Mouse (Mus musculus): ENCODE measurements around the gene Ptprj.

The Ptprj gene

DNA sequence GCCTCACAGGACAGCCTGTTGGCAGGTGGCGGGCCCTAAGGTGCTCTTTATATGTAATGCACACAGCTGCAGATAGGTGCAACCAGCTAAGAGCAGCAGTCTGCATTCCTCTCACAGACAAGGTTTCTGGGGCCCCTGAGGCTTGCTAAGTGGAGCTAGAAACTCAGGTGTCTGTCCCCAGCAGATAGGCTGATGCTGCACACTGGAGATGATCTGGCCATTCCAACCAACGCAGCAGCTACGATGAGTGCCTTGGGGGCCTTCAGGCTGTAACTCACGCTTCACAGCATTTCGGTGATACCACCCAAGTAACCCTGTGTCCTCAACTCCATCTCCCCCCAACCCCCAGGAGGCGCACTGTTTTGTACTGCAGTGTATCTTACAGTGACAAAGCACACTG, 29.8 kb downstream of the Ptprj start:
- CTCF ChIA-PET: no interaction called here
- POLR2A ChIA-PET: interaction anchor here in 3 of 4 experiments (0.6 to 2.2 kb wide), 8 partner anchors 9 to 129 kb away, joined by 3 to 9 read pairs (median 4); no protein-coding TSS in a partner anchor

DNA sequence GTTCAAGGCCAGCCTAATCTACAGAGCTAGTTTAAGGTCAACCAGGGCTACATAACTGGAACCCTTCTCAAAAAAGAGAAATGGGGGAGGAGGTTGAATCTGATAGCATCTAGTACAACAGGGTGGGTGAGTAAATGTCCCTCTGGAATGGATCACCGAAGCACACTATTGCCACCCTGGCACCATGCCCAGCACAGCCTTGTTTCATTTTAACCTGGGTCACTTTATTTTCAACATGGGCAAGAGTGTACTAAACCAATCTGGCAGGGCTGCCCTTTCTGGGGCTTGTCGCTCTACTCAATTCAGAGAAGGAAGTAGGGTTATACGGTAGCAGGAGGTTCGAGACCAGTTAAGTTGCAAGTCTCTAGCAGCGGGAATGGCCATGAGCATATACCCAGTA, 31.9 kb downstream of the Ptprj start:
- CTCF ChIA-PET: no interaction called here

DNA sequence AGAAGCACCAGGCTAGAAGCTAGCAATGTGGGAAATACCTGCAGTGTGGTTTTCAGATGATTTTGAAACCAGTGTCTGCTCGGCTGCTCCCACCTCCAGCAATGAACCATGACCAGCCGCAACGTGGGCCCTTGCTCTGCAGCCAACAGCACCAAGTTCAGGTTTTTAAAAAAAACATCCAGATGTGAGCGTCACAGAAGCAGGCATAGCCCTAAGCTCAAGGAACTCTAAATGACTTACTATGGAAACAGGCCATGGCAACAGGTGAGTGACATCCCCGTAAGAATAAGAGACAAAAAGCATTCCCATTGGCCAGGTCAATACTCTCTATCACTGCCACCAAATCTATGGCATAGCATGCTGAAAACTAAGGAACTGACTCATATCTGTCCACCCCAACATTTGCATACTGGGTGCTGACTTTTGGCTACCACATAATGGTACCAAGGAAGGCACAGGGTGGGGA, 33.3 kb downstream of the Ptprj start:
- ChIA-PET CTCF (interaction anchor here in 1 of 4 experiments (0.7 kb wide), 1 partner anchor 78 kb away, joined by 5 read pairs; no protein-coding TSS in a partner anchor), POLR2A (interaction anchor here in 2 of 4 experiments (0.6 to 1.1 kb wide), 4 partner anchors 10 to 37 kb away, joined by 3 read pairs; no protein-coding TSS in a partner anchor)

More for the DNA sequence above, 31.9 kb downstream of the Ptprj start:
- POLR2A ChIA-PET: interaction anchor here in 1 of 4 experiments (0.6 kb wide), 1 partner anchor 41 kb away, joined by 9 read pairs; no protein-coding TSS in a partner anchor

DNA sequence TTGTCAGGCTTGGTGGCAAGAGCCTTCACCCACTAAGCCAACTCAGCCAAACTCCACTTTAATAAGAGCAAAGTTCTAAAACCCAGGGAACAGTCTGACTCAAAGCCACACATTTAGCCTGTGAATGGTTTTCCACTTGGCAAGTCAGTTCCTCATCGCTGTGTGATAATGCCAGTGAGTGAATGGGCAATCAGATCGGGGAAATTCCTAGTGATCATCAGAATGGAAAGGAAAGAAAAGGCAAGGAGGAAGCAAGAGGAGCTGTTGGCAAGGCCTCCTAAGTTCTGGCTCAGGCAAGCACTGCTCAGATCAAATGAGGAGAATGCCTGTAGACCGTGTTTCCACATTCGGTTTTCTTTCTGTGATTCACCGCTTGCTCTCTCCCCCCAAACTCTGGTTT, 35.2 kb downstream of the Ptprj start:
- ChIA-PET CTCF (interaction anchor here in 1 of 4 experiments (0.6 kb wide), 1 partner anchor 87 kb away, joined by 3 read pairs; no protein-coding TSS in a partner anchor), POLR2A (interaction anchor here in 1 of 4 experiments (0.6 kb wide), 1 partner anchor 237 kb away, joined by 6 read pairs; the partner anchor contains the start of gene Agbl2)

DNA sequence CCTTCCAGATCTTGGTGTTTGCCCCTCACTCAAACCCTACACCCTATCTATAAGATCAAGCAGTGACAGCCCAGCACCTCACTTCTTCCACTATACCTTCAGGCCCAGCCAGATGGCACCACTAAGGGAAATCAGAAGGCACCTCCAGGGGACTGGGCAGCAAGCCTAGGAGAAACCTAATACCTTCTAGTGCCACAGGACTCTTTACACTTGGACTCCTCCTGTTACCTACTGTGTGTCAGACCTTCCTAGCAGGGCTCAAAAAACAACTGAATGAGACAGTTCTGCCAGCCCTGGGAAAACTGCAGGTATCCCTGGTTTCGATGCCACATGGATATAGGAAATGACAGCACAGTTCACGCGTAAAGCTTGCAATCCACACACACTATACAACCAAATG, 36.5 kb downstream of the Ptprj start:
- ChIA-PET CTCF (interaction anchor here in 1 of 4 experiments (0.7 kb wide), 1 partner anchor 38 kb away, joined by 3 read pairs; no protein-coding TSS in a partner anchor), POLR2A (interaction anchor here in 1 of 4 experiments (0.7 kb wide), 1 partner anchor 28 kb away, joined by 3 read pairs; no protein-coding TSS in a partner anchor)

DNA sequence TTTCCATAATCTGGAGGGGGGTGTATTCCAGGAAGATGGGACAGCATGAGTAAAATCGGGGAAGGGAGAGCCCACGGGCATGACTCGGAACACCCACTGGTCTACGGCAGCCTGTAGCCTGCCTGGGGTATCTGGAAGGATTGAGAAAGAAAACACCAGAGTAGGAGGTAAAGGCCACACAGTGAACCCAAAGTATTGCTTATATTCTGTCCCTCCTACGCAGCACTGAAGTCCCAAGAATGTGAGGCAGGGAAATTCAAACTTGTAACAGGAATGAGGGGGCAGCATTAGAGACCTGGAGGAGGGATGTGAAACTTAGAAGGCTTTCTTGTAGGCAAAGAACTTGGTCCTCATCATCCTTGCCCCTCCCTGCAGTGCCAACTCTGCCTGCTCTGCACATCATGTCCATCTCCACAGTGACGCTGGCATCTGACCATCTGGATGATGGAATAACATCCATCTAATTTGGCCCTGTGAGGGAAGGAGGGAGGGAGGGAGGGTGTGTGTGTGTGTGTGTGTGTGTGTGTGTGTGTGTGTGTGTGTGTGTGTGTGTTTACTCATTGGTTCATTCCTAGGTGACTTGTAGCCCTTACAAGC, 37.2 kb downstream of the Ptprj start:
- POLR2A ChIA-PET: interaction anchor here in 1 of 4 experiments (0.7 kb wide), 1 partner anchor 27 kb away, joined by 3 read pairs; no protein-coding TSS in a partner anchor

DNA sequence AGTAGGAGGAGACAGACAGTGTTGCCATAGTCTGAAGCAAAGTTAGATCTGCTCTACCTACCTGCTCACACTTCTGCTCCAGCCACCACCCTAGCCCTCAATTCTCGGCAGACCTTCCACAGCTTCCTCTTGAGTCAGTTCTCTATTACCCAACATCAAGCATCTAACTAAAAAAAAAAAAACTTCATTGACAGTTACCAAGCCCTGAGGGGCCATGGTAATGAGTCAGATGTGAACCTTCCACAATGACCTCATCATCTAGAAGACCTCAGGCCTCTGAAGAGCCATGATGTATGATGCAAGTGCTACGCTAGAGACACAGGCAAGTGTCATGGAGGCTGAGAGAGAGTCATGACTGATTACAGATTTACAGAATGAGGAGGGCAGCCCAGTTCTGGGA, 37.8 kb downstream of the Ptprj start:
- ChIA-PET CTCF (interaction anchor here in 1 of 4 experiments (1.0 kb wide), 1 partner anchor 9 kb away, joined by 3 read pairs; no protein-coding TSS in a partner anchor), POLR2A (interaction anchor here in 3 of 4 experiments (0.6 to 0.9 kb wide), 3 partner anchors 23 to 95 kb away, joined by 3 read pairs; no protein-coding TSS in a partner anchor)

More for the DNA sequence above, 37.2 kb downstream of the Ptprj start:
- CTCF ChIA-PET: interaction anchor here in 1 of 4 experiments (1.0 kb wide), 1 partner anchor 9 kb away, joined by 3 read pairs; no protein-coding TSS in a partner anchor

DNA sequence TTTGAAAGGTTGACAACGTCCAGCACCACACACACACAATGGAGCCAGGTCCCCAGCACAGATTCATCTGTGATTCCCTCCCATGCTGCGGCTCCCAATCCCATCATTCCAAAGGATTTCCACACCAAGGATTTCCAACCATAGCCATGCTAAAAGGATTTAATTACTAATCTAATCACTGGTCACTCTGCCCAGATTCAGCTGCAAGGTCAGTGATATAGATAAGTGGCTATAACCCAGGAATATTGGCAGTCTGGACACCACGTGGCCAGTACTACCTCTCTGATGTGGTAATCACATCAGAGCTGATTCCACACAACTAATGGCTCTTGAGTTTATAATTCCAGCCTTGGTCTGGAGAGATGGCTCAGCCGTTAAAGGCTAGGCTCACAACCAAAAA, 41.2 kb downstream of the Ptprj start:
- POLR2A ChIA-PET: interaction anchor here in 1 of 4 experiments (0.6 kb wide), 1 partner anchor 246 kb away, joined by 3 read pairs; no protein-coding TSS in a partner anchor

DNA sequence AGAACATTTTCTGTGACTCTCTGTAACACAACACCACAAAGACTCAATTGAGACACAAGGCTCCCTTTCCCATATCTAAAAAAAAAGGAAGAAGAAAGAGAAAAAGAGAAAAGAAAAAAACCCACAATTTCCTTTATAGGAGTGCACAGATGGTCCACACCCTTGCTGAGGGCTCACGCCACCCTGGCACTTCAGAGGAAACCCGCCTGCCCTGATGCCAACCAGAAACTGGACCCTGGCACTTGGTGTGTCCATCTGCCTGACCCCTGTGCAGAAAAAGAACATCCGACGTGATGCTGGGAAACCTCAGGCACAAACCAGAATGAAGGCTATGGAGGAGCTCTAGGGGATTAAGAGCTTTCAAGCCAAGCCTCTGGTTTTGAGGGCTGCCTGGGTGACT, 43.2 kb downstream of the Ptprj start:
- ChIA-PET POLR2A (no interaction called here), CTCF (interaction anchor here in 1 of 4 experiments (0.9 kb wide), 1 partner anchor 22 kb away, joined by 3 read pairs; no protein-coding TSS in a partner anchor)

More for the DNA sequence above, 41.2 kb downstream of the Ptprj start:
- CTCF ChIA-PET: no interaction called here

DNA sequence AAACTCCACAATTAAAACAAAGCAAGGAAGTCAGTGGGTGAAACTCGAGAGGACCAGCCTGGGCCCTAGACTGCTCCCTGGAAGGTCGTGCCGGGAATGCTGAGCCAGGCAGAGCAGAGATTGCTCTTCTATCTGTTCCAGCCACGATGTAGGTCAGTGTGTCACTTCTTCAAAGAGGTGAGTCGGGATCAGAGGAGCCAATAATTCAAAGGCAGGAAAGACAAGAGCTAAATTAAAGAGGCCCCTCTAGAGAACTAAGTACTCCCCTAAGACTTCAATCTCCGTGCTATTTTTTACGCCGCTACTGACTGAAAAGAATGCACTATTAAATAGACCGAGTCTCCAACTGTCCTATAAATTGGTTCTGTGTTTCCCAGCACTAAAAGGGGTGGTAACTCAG, 43.9 kb downstream of the Ptprj start:
- ChIA-PET POLR2A (no interaction called here), CTCF (no interaction called here)

DNA sequence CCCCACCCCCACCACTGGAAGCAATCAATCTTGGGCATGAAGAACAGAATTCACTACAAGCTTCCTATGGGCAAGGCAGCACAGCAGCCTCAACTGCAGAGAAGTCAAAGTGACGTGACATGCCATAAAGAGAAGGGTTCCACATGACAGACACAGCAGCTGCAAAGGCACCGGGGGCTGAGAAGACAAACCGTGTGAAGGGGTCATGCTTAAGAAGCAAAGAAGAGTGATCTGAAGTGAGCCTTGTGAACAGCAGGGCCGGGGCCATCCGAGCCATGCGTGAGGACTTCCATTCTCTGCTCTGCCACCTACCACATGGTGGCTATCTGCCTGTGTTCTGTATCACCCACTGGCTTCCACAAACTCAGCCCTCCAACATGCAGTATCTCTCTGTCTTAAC, 45.7 kb downstream of the Ptprj start:
- ChIA-PET POLR2A (interaction anchor here in 1 of 4 experiments (1.3 to 1.6 kb wide), 2 partner anchors 13 to 17 kb away, joined by 3 to 6 read pairs; no protein-coding TSS in a partner anchor), CTCF (interaction anchor here in 1 of 4 experiments (0.7 kb wide), 1 partner anchor 76 kb away, joined by 4 read pairs; no protein-coding TSS in a partner anchor)

DNA sequence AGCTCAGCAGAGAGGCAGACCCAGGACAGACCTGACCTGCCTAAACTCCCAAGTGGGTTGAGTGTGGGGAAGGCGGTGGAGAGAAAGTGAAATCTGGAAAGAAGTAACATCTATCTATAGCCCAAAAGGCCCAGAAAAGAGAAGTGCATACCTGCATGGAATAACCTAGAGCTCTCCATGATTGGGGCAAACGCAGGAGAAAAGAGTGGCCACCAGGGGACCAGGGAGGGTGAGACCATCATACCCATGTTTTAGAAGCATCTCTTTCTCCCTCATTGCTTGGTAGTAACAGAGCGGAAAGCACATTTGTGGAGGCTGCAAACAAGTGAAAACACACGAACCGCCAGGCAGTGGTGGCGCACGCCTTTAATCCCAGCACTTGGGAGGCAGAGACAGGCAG, 46.5 kb downstream of the Ptprj start:
- CTCF ChIA-PET: interaction anchor here in 2 of 4 experiments (0.5 to 1.1 kb wide), 6 partner anchors 9 to 218 kb away, joined by 3 to 4 read pairs (median 3); no protein-coding TSS in a partner anchor

DNA sequence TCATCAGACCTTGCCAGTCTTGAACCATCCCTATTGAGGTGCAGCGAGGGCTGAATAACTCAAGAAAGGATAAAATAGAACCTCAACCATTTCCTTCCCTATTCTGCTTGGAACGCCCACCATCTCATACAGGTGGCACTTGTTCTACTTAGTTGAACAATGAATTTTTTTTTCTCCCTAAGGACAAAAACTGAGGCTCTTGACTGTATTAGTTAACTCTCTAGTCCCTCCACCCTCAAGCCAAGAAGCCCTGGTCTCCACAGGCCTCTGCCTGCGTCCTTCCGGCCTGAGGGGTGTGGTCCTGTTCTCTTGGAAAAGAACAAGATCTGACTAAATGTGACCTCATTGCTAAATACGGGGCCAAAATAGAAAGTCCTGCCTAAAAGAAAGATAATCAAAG, 48.4 kb downstream of the Ptprj start:
- POLR2A ChIA-PET: interaction anchor here in 1 of 4 experiments (0.6 kb wide), 1 partner anchor 18 kb away, joined by 3 read pairs; no protein-coding TSS in a partner anchor
- CTCF ChIA-PET: no interaction called here

More for the DNA sequence above, 46.5 kb downstream of the Ptprj start:
- POLR2A ChIA-PET: interaction anchor here in 2 of 4 experiments (0.8 to 1.6 kb wide), 3 partner anchors 12 to 31 kb away, joined by 3 to 6 read pairs (median 3); no protein-coding TSS in a partner anchor

DNA sequence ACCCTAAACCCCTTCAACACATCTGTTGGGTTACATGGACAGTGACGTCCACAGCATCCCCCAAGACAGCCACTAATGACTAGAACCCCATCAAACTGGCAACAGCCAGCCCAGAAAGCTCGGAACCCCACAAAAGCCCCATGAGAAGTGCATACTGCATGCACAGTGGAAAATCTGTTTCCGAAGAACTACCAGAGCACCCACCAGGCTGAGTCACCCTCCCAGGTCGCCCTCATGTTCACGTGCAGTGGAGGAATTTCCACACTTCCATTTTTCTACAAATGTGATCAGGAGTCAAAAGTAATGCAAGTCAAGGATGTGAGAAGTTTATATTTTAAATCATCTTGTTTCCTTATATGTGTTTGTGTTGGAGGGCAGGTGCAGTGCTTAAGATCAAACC, 52.3 kb downstream of the Ptprj start:
- ChIA-PET CTCF (no interaction called here), POLR2A (interaction anchor here in 1 of 4 experiments (0.9 kb wide), 1 partner anchor 30 kb away, joined by 3 read pairs; no protein-coding TSS in a partner anchor)

DNA sequence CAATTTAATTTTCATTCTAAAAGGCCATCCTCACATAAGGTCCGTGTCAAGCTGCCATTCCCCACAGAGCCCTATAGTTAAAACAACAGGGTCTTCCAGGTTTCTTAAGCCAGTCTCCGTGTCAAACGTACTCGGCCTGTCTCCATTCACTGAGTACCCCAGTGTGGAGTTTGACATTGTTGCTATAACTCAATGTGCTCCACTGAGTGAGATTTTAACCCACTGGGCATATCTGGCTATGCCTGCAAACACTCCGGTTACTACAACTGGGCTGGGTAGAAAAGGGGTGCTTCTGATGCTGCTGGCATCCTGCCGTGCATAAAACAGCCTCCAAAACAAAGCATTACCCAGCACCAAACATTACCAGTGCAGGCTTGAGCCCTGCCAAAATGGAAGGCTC, 53.5 kb downstream of the Ptprj start:
- CTCF ChIA-PET: no interaction called here

DNA sequence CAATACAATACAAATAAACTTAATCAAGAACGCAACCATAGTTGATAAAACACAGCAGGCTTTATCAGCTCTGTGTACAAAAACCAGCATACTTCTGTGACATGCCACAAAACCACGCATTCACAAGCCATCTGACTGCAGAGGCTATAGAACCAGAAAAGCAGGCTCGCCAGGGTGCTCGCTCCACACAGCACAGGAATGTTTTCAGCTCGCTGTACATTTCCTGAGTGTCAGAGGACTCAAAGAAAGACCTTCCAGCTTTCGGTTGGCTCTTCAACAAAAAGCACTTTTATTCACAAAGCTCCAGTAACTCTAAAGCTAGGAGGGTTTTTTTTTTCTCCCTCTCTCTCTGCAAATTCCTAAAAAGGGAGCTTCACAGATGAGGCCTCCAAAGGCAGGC, 53.9 kb downstream of the Ptprj start:
- ChIA-PET CTCF (no interaction called here), POLR2A (interaction anchor here in 1 of 4 experiments (0.6 kb wide), 1 partner anchor 97 kb away, joined by 3 read pairs; no protein-coding TSS in a partner anchor)

More for the DNA sequence above, 53.5 kb downstream of the Ptprj start:
- POLR2A ChIA-PET: no interaction called here

DNA sequence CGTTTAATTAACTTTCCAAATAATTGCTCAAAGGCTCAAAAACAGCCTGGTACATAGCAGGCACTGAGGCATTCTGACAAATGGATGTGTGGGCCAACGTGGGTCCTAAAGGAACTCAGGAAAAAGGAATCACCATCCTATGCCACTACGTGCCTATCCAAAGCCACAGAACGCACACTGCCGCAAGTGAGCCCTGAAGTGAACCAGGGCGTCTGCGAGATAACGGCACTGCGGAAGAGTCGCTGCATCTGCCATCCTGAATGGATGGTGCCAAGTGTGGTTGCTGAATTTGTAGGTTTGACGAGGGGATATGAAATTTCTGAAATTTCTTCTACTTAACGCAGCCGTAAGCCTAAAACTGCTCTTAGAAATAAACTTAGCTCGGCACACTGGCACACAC, 54.6 kb downstream of the Ptprj start:
- ChIA-PET CTCF (no interaction called here), POLR2A (interaction anchor here in 1 of 4 experiments (0.5 kb wide), 1 partner anchor 420 kb away, joined by 5 read pairs; no protein-coding TSS in a partner anchor)

DNA sequence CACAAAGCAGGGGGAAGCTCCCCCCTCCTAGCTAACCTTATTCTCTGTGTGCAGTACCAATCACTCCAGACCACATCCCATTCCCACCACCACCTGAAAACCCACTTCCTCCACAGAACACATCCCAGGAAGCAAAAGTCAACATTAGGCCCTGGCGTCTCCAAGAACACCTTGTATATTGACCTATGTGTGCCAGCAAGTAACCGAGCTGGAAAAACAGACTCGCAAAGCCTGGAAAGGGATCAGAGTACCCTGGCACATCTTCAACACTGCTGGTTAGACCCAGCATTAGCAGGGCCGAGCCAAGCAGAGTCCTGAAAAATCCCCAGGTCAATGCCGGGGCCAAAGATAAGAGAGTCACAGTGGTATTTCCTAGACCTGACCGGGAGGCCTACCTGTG, 58.0 kb downstream of the Ptprj start:
- ChIA-PET CTCF (interaction anchor here in 1 of 4 experiments (1.2 kb wide), 1 partner anchor 11 kb away, joined by 3 read pairs; no protein-coding TSS in a partner anchor), POLR2A (interaction anchor here in 2 of 4 experiments (0.5 to 0.9 kb wide), 3 partner anchors 12 to 577 kb away, joined by 3 read pairs; no protein-coding TSS in a partner anchor)

DNA sequence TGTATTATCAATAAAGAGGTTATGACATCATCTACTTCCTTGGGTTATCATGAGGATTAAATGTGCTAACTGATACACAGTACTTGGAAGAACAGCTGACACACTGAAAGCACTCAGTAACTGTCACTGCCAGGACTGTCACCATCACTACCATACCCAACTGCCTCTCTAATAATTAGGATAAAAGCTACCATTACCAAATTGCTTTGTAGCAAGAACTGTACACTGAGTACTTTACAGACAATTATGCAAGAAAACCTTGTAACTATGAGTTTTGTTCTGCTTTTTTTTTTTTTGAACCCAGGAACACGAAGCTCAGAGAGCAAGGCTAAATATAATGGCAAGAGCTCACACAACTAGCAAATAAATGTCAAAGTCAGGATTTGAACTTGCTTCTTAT, 58.5 kb downstream of the Ptprj start:
- ChIA-PET CTCF (interaction anchor here in 1 of 4 experiments (1.2 kb wide), 1 partner anchor 12 kb away, joined by 3 read pairs; no protein-coding TSS in a partner anchor), POLR2A (interaction anchor here in 1 of 4 experiments (0.9 kb wide), 1 partner anchor 12 kb away, joined by 3 read pairs; no protein-coding TSS in a partner anchor)

All from embryonic stem cell, embryonic (primary cell).